Mouse (Mus musculus) kidney, embryonic 15.5 days (tissue): ENCODE data around the gene Pnlip. TPM values are rescaled to one million over a fixed set of nuclear protein-coding genes. Genes with fewer than 3 reads are reported as not detected.

Source experiments
- ATAC-seq: fragments of 200-750 bp; cut with Nextera tagmentation; replicated peaks from 2 replicates; pipeline ENCODE4 v1.8.0; 2017; ENCODE audit warnings: moderate TSS enrichment; ENCODE audit not compliant: low FRiP score
- H3K27ac ChIP-seq: fragments of 300-500 bp; sonication (generic); 2 replicates; pipeline ENCODE4 v1.5.1; 2015; ENCODE audit warnings: mild to moderate bottlenecking, inconsistent platforms
- H3K27me3 ChIP-seq: fragments of 300-500 bp; sonication (generic); 2 replicates; pipeline ENCODE4 v1.6.1; 2015; ENCODE audit warnings: inconsistent platforms
- H3K36me3 ChIP-seq: fragments of 300-500 bp; sonication (generic); 2 replicates; pipeline ENCODE4 v1.6.1; 2015; ENCODE audit warnings: inconsistent platforms
- H3K4me1 ChIP-seq: fragments of 300-500 bp; sonication (generic); 2 replicates; pipeline ENCODE4 v1.6.1; 2015; ENCODE audit warnings: inconsistent platforms
- H3K4me2 ChIP-seq: fragments of 300-500 bp; sonication (generic); 2 replicates; pipeline ENCODE4 v1.6.1; 2015; ENCODE audit warnings: moderate library complexity, mild to moderate bottlenecking, inconsistent platforms
- H3K4me3 ChIP-seq: fragments of 300-500 bp; sonication (generic); replicated peaks from 2 replicates; pipeline ENCODE4 v1.5.1; 2015; ENCODE audit warnings: mild to moderate bottlenecking, inconsistent platforms
- H3K9ac ChIP-seq: fragments of 300-500 bp; sonication (generic); 2 replicates; pipeline ENCODE4 v1.6.1; 2015; ENCODE audit warnings: mild to moderate bottlenecking, inconsistent platforms
- H3K9me3 ChIP-seq: fragments of 300-500 bp; sonication (generic); replicated peaks from 2 replicates; pipeline ENCODE4 v1.6.1; 2016; ENCODE audit warnings: inconsistent platforms
- WGBS: fragments of 180-500 bp; shearing (Covaris S2); methylation state at CpG from one replicate; pipeline ENCODE4 v1.1.7; 2015; ENCODE audit warnings: mixed read lengths; 5-methylcytosine and 5-hydroxymethylcytosine counted together
- polyA plus RNA-seq: library from polyadenylated mRNA; unstranded; fragments of >200 nt; fragmentation: Nextera tagmentation; extraction: Ambion mirVana; gene quantifications from 2 replicates; pipeline ENCODE4 v1.2.1, GENCODE M21; 2015

Pnlip gene
- polyA plus RNA-seq, 1 experiment from 2014 or later, result not detected

DNA sequence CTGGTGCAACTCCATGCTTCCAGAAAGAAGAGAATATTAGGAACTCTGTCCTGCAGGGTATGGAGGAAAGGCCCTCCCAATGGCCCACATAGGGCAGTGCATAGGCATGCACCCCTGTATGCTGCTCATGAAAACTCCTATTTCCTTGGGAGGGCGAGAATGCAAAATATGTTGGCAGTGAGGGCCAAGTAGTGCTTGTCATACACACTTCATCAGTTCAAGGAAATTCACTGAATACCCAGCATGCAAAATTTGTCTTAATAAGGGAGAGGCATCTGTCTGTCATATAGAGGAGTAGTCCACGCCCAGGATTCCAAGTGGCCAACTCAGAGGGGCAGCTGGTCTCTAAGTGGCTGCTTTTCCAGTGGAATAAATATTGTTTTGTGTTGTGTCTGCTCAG, 11.0 kb downstream of the Pnlip start:
- Histone ChIP-seq H3K4me2 (no peak overlapping the region), H3K4me1 (no peaks in the 10 kb centered on the region), H3K27me3 (no peaks in the 10 kb centered on the region), H3K4me3 (no peak overlapping the region), H3K27ac (no peak overlapping the region), H3K9me3 (no peaks in the 10 kb centered on the region), H3K9ac (no peak overlapping the region), H3K36me3 (no peaks in the 10 kb centered on the region)
- 84% methylated on average over 2 of the region's 2 CpGs for whole genome bisulfite sequencing
- ATAC-seq, result no peak

DNA sequence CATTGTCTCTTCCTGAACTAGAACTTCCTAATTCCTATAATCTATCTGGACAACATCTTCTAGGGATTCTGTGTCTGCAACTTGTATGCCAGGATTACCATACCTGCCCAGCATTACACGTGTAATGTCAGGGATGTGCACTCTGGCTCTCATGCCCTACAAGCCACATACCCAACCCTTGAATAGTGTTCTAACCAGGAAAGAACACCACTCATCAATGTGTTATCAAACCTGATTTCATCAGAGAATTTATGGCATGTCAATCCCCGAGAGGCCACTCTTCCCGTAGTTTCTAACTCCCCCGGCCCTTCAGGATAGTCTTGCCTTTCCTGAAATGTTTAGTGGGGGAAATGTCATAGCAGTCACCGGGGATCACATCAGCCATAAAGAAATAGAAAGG, 12.6 kb downstream of the Pnlip start:
- ATAC-seq, result no peak
- H3K4me3 ChIP-seq, result no peak overlapping the region
- 58% methylated on average over 5 of the region's 5 CpGs for WGBS
- H3K4me2 ChIP-seq, result no peak overlapping the region
- no peaks in the 10 kb centered on the region for H3K4me1 ChIP-seq
- no peak overlapping the region for H3K9ac ChIP-seq
- H3K27me3 ChIP-seq, result no peaks in the 10 kb centered on the region
- no peaks in the 10 kb centered on the region for H3K9me3 ChIP-seq
- H3K36me3 ChIP-seq, result no peaks in the 10 kb centered on the region
- H3K27ac ChIP-seq, result no peak overlapping the region

DNA sequence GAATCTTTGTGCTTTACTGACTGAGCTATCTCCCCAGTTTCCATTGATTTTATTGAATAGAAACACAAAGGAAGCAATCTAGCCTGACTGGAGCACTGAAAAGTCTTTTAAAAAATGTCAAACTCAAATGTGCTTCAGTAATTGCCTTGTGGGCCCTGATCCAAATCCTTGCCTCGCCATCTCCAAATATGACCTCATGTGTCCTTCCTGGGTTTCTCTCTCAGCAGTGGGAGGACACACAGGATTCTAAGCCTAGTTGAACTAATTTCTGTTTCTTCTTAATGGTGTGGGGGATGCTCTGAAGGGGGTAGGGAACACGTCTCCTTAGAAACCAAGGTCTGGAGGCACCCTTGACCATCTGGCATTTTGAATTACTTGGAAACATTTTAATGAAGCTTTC, 22.3 kb downstream of the Pnlip start:
- H3K4me3 ChIP-seq, result no peak overlapping the region
- no peak for ATAC-seq
- no peaks in the 10 kb centered on the region for H3K36me3 ChIP-seq
- H3K27me3 ChIP-seq, result no peaks in the 10 kb centered on the region
- H3K9ac ChIP-seq, result no peak overlapping the region
- H3K9me3 ChIP-seq, result no peaks in the 10 kb centered on the region
- no peak overlapping the region for H3K27ac ChIP-seq
- WGBS, result 36% methylated on average over 2 of the region's 2 CpGs
- no peak overlapping the region for H3K4me2 ChIP-seq
- no peaks in the 10 kb centered on the region for H3K4me1 ChIP-seq

DNA sequence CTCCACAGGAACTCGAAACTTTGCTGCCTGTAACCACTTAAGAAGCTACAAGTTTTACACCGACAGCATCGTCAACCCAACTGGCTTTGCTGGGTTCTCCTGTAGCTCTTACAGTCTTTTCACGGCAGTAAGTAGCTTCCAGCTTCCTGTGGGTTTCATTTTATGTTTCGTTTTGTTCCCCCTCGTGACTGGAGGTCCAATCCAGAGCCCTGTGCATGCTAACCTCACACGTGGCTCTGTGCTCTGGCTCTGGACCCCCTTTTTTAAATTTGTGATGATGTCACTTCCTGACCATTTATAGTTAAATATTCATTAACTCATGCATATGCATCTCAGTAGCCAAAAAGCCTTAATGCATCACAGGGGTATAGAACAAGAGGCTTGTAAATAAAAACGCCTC, 24.8 kb downstream of the Pnlip start:
- Histone ChIP-seq H3K27ac (no peak overlapping the region), H3K4me2 (no peak overlapping the region), H3K27me3 (no peaks in the 10 kb centered on the region), H3K36me3 (no peaks in the 10 kb centered on the region), H3K4me1 (no peaks in the 10 kb centered on the region), H3K9ac (no peak overlapping the region), H3K9me3 (no peaks in the 10 kb centered on the region), H3K4me3 (no peak overlapping the region)
- no peak for ATAC-seq
- 64% methylated on average over 8 of the region's 8 CpGs for WGBS

DNA sequence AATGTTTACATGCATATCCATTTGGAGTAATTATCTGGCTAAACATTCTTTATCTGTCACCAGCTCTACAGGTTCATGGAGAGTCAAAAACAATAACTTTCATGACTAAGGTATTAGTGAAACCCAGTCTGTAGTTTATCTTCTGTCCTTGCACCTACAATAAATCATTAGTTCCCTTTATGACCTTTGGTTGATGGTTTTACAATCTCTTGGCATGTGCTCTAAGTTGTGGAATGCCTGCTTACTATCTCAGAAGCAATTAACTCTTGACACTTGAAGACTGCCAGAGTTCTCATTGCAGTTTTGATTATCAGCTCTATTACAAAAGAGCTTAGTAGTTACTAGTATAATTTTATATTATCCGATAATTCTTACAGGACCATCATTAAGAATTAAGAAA, 36.6 kb downstream of the Pnlip start:
- 40% methylated on average over 1 of the region's 1 CpGs for WGBS
- no peak for ATAC-seq

DNA sequence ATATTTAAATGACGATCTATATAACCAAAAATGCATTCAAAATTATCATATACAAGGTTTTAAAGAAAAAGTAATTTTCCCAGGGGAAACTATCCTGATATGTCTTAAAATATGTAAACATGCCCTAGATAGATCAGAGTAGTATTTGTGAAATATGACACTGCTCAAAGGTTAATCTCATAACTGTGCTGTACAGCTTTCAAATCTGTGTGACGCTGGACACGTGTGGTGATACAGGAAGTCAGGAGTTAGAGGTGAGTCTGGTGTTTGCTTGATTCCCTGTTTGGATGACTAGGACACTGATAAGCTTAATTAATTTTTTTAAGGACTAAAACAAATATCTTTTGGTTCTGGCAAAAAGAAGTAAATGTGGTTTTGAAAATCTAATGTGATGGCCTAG, 43.0 kb downstream of the Pnlip start:
- no peak overlapping the region for H3K27ac ChIP-seq
- 70% methylated on average over 3 of the region's 3 CpGs for WGBS
- ATAC-seq, result no peak

More for the DNA sequence above, 36.6 kb downstream of the Pnlip start:
- no peak overlapping the region for H3K27ac ChIP-seq
- no peak overlapping the region for H3K9ac ChIP-seq
- H3K4me2 ChIP-seq, result no peak overlapping the region
- no peaks in the 10 kb centered on the region for H3K36me3 ChIP-seq
- no peaks in the 10 kb centered on the region for H3K4me1 ChIP-seq
- no peaks in the 10 kb centered on the region for H3K27me3 ChIP-seq
- H3K9me3 ChIP-seq, result no peaks in the 10 kb centered on the region
- no peak overlapping the region for H3K4me3 ChIP-seq

DNA sequence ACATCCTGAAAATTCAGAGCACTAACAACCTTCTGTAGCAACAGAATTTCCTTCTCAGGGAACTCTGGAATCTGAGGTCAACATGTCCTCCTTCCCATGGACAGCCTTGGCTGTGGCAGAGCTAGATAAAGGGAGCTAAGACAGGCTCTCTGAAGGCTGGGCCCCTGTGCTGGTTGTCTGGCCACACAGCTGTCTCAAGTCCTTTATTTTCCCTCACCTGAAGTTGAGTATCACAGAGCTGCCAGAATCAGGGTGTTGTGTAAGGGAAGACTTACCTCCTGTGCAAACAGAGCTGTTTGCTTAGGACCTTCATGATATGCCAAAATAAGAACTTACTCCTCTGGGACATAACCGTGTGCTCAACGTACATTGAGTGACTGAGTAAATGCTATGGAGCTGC, 43.9 kb downstream of the Pnlip start:
- WGBS, result 73% methylated on average over 2 of the region's 2 CpGs

More for the DNA sequence above, 43.0 kb downstream of the Pnlip start:
- no peaks in the 10 kb centered on the region for H3K9me3 ChIP-seq
- H3K9ac ChIP-seq, result no peak overlapping the region
- no peaks in the 10 kb centered on the region for H3K4me1 ChIP-seq
- H3K4me2 ChIP-seq, result no peak overlapping the region
- no peaks in the 10 kb centered on the region for H3K36me3 ChIP-seq
- H3K4me3 ChIP-seq, result no peak overlapping the region
- no peaks in the 10 kb centered on the region for H3K27me3 ChIP-seq

DNA sequence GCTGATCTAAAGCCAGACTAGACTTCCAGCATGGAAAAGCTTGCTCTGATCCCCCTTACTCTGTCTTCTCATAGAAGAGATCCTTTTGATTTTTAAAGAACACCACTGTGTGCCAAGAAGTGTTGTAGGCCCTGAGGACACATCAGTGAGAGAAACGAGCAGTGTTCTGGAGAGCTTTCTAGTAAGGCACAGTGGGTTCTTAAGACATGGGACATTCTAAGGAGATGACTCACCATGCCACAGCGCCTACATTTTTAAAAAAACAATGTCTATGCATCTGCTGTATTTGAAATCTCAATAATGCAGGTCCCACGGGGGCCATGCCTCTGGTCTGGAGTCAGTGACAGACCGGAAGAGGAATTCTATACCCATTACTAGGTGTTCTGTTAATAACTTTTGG, 52.3 kb downstream of the Pnlip start:
- Histone ChIP-seq H3K4me2 (no peak overlapping the region), H3K9ac (no peak overlapping the region), H3K27me3 (no peaks in the 10 kb centered on the region), H3K27ac (no peak overlapping the region), H3K4me1 (no peaks in the 10 kb centered on the region), H3K9me3 (no peaks in the 10 kb centered on the region), H3K36me3 (no peaks in the 10 kb centered on the region), H3K4me3 (no peak overlapping the region)
- 84% methylated on average over 4 of the region's 4 CpGs for WGBS
- ATAC-seq, result no peak

More for the DNA sequence above, 43.9 kb downstream of the Pnlip start:
- H3K4me2 ChIP-seq, result no peak overlapping the region
- H3K4me3 ChIP-seq, result no peak overlapping the region
- H3K4me1 ChIP-seq, result no peaks in the 10 kb centered on the region
- no peak overlapping the region for H3K27ac ChIP-seq
- H3K36me3 ChIP-seq, result no peaks in the 10 kb centered on the region
- no peak overlapping the region for H3K9ac ChIP-seq
- no peaks in the 10 kb centered on the region for H3K9me3 ChIP-seq
- no peaks in the 10 kb centered on the region for H3K27me3 ChIP-seq
- ATAC-seq, result no peak

DNA sequence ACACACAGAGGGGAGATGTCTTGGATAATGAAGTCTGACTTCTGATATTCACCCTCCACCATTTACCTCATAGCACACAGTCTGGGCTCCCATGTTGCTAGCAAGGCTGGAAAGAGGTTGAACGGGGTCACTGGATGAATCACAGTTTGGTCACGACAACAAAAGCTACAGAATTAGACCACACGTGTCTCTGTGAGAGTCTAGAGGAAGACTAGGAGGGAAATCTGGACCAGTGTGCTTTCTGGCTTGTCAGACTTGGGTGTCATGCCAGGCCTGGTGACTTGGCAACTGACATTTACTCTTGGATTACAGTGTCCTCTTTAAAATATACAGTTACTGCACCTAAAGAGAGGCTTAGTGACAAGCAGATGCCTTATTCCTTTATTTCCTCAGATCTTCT, 56.3 kb downstream of the Pnlip start:
- no peak for ATAC-seq
- 76% methylated on average over 3 of the region's 3 CpGs for WGBS

DNA sequence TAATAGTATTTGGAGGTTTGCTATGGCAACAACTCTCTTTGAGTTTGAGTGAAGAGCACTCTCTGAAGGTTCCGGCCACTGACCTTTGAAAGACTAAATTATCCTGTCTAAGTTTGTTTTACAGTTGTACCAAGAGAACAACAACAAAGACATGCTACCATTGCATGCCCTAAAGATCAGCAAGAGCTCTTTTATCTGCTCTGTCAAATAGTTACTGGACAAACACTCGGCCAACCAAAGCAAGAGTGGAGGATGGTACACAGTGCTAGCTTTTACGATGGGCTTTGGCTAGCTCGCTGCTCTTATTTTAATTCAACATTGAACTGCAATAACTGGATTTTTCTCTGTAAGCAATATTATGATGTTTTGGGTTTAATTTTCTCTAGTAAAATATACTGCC, 65.6 kb downstream of the Pnlip start:
- no peak for ATAC-seq
- Histone ChIP-seq H3K4me1 (no peaks in the 10 kb centered on the region), H3K27me3 (no peaks in the 10 kb centered on the region), H3K27ac (no peak overlapping the region), H3K36me3 (no peaks in the 10 kb centered on the region), H3K4me3 (no peak overlapping the region), H3K9ac (no peak overlapping the region), H3K4me2 (no peak overlapping the region), H3K9me3 (no peaks in the 10 kb centered on the region)
- 67% methylated on average over 4 of the region's 4 CpGs for WGBS

More for the DNA sequence above, 56.3 kb downstream of the Pnlip start:
- no peaks in the 10 kb centered on the region for H3K27me3 ChIP-seq
- no peak overlapping the region for H3K4me2 ChIP-seq
- H3K27ac ChIP-seq, result no peak overlapping the region
- H3K9me3 ChIP-seq, result no peaks in the 10 kb centered on the region
- no peaks in the 10 kb centered on the region for H3K36me3 ChIP-seq
- no peak overlapping the region for H3K9ac ChIP-seq
- no peaks in the 10 kb centered on the region for H3K4me1 ChIP-seq
- H3K4me3 ChIP-seq, result no peak overlapping the region

DNA sequence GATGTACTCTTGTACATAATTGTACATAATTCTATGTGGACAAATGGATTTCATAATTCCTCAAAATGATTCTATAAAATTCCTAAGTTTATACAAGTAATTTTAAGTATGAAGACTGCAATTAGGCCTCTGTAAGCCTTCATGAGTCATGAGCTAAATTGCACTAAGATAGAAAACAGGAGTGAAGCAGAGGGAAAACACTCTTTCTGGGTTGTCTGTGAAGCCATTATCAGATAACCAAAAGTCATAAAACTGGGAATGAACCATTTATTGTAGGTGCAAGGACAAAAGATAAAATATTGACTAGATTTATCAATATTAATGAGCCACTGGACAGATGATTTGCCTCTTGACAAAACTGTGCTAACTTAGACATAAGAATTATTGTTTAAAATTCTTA, 68.1 kb downstream of the Pnlip start:
- H3K4me3 ChIP-seq, result no peak overlapping the region
- H3K4me1 ChIP-seq, result no peaks in the 10 kb centered on the region
- ATAC-seq, result no peak
- H3K4me2 ChIP-seq, result no peak overlapping the region
- H3K36me3 ChIP-seq, result no peaks in the 10 kb centered on the region
- no peak overlapping the region for H3K9ac ChIP-seq
- no peaks in the 10 kb centered on the region for H3K9me3 ChIP-seq
- H3K27ac ChIP-seq, result no peak overlapping the region
- no peaks in the 10 kb centered on the region for H3K27me3 ChIP-seq

DNA sequence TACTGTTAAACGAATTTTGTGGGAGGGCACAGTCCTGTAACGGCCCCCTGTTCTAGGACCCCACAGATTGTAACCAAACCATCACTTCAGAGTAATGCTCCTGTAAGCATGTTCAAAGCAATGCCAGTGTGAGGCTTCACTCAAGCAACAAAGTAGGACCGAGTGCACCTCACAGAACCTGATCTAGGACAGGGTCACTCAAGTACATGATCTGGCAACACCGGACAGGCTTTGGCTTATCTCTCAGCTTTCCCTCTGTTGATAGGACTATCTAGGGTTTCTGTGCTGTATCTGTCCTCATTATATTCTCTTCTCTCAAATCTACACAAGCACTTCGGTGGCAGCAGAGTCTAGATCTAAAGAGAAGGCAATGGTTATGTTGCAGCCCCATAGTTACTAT, 74.3 kb downstream of the Pnlip start:
- Histone ChIP-seq H3K27me3 (peaks cover 2% of the 10 kb centered on the region; the same call in 1 of the 2 replicates), H3K36me3 (no peaks in the 10 kb centered on the region), H3K4me2 (no peak overlapping the region), H3K9me3 (no peaks in the 10 kb centered on the region), H3K4me3 (no peak overlapping the region), H3K4me1 (peaks cover 8% of the 10 kb centered on the region), H3K27ac (no peak overlapping the region), H3K9ac (no peak overlapping the region)
- ATAC-seq, result no peak
- WGBS, result 79% methylated on average over 5 of the region's 5 CpGs

DNA sequence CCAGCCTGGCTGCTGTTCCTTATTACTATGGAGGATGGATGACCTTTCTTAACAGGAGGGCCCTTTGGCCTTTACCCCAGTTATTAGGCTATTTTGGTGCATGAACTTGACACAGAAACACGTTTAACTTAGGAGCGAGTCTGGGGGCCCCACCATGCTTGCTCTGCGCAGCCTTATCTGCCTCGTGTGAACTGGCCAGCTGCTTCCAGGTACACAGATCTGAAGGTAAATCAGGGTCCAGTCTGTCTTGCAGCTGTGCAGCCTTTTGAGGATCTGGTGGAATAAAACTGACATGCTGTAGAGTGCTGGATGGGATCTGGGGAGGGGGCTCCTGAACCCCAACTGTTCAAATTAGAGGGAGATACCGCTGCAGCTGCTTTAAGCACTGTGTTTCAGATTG, 75.5 kb downstream of the Pnlip start:
- Histone ChIP-seq H3K9me3 (no peaks in the 10 kb centered on the region), H3K9ac (no peak overlapping the region), H3K4me2 (no peak overlapping the region), H3K4me3 (no peak overlapping the region), H3K4me1 (peaks cover 8% of the 10 kb centered on the region), H3K36me3 (no peaks in the 10 kb centered on the region), H3K27me3 (peaks cover 2% of the 10 kb centered on the region; the same call in 1 of the 2 replicates), H3K27ac (no peak overlapping the region)
- 64% methylated on average over 5 of the region's 5 CpGs for WGBS
- ATAC-seq, result no peak
